10 mouse cellular contexts compared by ENCODE assay signal in genomic region chr10:4126335-4127012, GRCm38 (mm10).
A peak's percentile ranks its signal among the peaks of the same experiment; 100 is the strongest.
DNase-seq lines count a peak whose midpoint lies in the region; ATAC-seq lines count a peak whose summit lies in the region.
"Had no signal": no experiment of that assay in that cellular context is flagged by ENCODE, and none has a peak within 500 bp of the region (broad histone marks: within the 10 kb centered on the region; RNA-seq: fewer than 3 reads in every experiment).

No protein-coding gene starts in this region.

- no peak overlapping the region for H3K4me2 ChIP-seq in kidney, embryonic 14.5 days (replicated peaks; ENCODE audit: low read depth, low read length)

- 59% methylated on average over 8 of the region's 8 CpGs for WGBS in kidney, embryonic 14.5 days

- no peak overlapping the region for H3K4me3 ChIP-seq in kidney, embryonic 14.5 days (ENCODE audit: low read length)

- H3K4me1 ChIP-seq in kidney, embryonic 14.5 days (ENCODE audit: control insufficient read depth, insufficient read depth, low read length) = peaks cover 48% of the 10 kb centered on the region

- no peaks in the 10 kb centered on the region for H3K27me3 ChIP-seq in kidney, embryonic 14.5 days (ENCODE audit: control insufficient read depth, insufficient read depth, low read length)

- H3K9me3 ChIP-seq in kidney, embryonic 14.5 days (ENCODE audit: control insufficient read depth, low read length) = no peaks in the 10 kb centered on the region

- H3K27ac ChIP-seq in kidney, embryonic 14.5 days (ENCODE audit: low read depth, low read length) = peak overlapping the region; percentile 76; the same call in 1 of the 2 replicates

- H3K9ac ChIP-seq in kidney, embryonic 14.5 days (ENCODE audit: low read depth, low read length) = no peak overlapping the region

- no peak for ATAC-seq in kidney, embryonic 14.5 days (ENCODE audit: low FRiP score, low TSS enrichment)
- ATAC-seq in megakaryocyte progenitor cell, adult 5-6 weeks (replicated peaks; ENCODE audit: poor library complexity) = peak; percentile 81

- no peak for DNase-seq in kidney, postnatal 10 days
- peak; percentile 38 for DNase-seq in ZHBTc4 (ENCODE audit: low read depth, low spot score)
- DNase-seq in cerebellum, postnatal 36 days = peak; percentile 13 to 26
- DNase-seq in thymus, postnatal 4 days = no peak
- no peak for DNase-seq in right cerebral cortex, postnatal 36 days (ENCODE audit: low spot score in 2 of 2)
- DNase-seq: gastrocnemius, postnatal 36 days; midbrain, embryonic 14.5 days; right cerebral cortex, adult 18-20 months had no signal

- no peaks in the 10 kb centered on the region for H3K36me3 ChIP-seq in kidney, embryonic 14.5 days (ENCODE audit: control insufficient read depth, insufficient read depth, low read length)

Comparison
In these comparisons a context has a peak if more than half of its experiments do, and no peak if none do; other contexts are left out.
1. DNase-seq: peak in ZHBTc4 (single experiment) and cerebellum, postnatal 36 days (2 of 2); none in kidney, postnatal 10 days (single experiment), thymus, postnatal 4 days (single experiment) and right cerebral cortex, postnatal 36 days (0 of 2).